Mouse (Mus musculus): Measurements from ENCODE around the gene Chmp2a.

- TF ChIP-seq CTCF (conservative IDR thresholded peaks at IDR 0.05; ENCODE audit: insufficient read depth, insufficient read length, low read depth, low read length), result no peak
- TF ChIP-seq POLR2A (IDR thresholded peaks at IDR 0.05; ENCODE audit: low read depth, low read length), result no peak
Measured at GRCm38 (mm10) chr7:13072293-13072692, 37.7 kb upstream of the Chmp2a start.

All from kidney, adult 2 months (tissue).